Mouse (Mus musculus): ENCODE data around the gene Tmem246. TPM values are rescaled to one million over a fixed set of nuclear protein-coding genes. Genes with fewer than 3 reads are reported as not detected.

Gene Tmem246
- polyA plus RNA-seq, 1 experiment, result 62.3 TPM

GRCm38 (mm10) chr4:49604016-49604546, 6.4 kb upstream of the Tmem246 start:
- TF ChIP-seq POLR2A (IDR thresholded peaks at IDR 0.05; ENCODE audit: low read depth, low read length) (no peak), CTCF (IDR thresholded peaks at IDR 0.05; ENCODE audit: extremely low read depth, insufficient read length, insufficient replicate concordance, low read depth, low read length) (no peak)
- Histone ChIP-seq H3K27ac (ENCODE audit: insufficient read depth, low read depth, low read length) (no peak overlapping the region), H3K4me1 (ENCODE audit: control insufficient read depth, insufficient read depth, insufficient read length, low read length) (no peaks in the 10 kb centered on the region), H3K27me3 (ENCODE audit: control insufficient read depth, insufficient read depth, low read length) (no peaks in the 10 kb centered on the region), H3K36me3 (ENCODE audit: control insufficient read depth, insufficient read depth, low read length) (no peaks in the 10 kb centered on the region), H3K4me3 (ENCODE audit: low read depth, low read length) (no peak overlapping the region)
- 32% methylated on average over 1 of the region's 1 CpGs for WGBS

- no peak overlapping the region for H3K4me3 ChIP-seq (ENCODE audit: low read depth, low read length)
- TF ChIP-seq CTCF (IDR thresholded peaks at IDR 0.05; ENCODE audit: extremely low read depth, insufficient read length, insufficient replicate concordance, low read depth, low read length), result no peak
- TF ChIP-seq POLR2A (IDR thresholded peaks at IDR 0.05; ENCODE audit: low read depth, low read length), result no peak
- no peaks in the 10 kb centered on the region; the same call in 1 of the 2 replicates for H3K4me1 ChIP-seq (ENCODE audit: control insufficient read depth, insufficient read depth, insufficient read length, low read length)
- 94% methylated on average over 2 of the region's 2 CpGs for WGBS
- no peaks in the 10 kb centered on the region for H3K36me3 ChIP-seq (ENCODE audit: control insufficient read depth, insufficient read depth, low read length)
- no peaks in the 10 kb centered on the region for H3K27me3 ChIP-seq (ENCODE audit: control insufficient read depth, insufficient read depth, low read length)
- no peak overlapping the region for H3K27ac ChIP-seq (ENCODE audit: insufficient read depth, low read depth, low read length)
These were observed 5.5 kb upstream of the Tmem246 start for GRCm38 (mm10) chr4:49603161-49603560.

DNA sequence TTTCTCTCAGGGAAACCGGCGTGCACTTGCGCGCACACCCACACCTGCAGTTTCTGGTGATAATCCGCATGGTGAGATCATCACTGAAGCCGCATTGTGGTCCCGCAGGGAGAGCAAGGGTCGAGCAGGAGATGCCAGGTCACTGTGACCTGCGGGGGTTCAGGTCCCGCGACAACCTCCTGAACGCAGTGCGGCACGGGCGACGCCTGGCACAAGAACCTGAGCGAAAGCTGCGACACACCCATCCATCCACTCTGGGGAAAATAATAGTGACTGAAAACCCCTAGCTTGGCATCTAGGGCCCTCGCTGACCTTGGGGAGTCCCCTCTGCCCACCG, 862 bp downstream of the Tmem246 start:
- H3K36me3 ChIP-seq (ENCODE audit: control insufficient read depth, insufficient read depth, low read length), result no peaks in the 10 kb centered on the region
- WGBS, result under 1% methylated on average over 20 of the region's 20 CpGs
- peak overlapping the region; percentile 94 for H3K27ac ChIP-seq (ENCODE audit: insufficient read depth, low read depth, low read length)
- H3K4me1 ChIP-seq (ENCODE audit: control insufficient read depth, insufficient read depth, insufficient read length, low read length), result peaks cover 6% of the 10 kb centered on the region
- TF ChIP-seq CTCF (IDR thresholded peaks at IDR 0.05; ENCODE audit: extremely low read depth, insufficient read length, insufficient replicate concordance, low read depth, low read length) (no peak), POLR2A (IDR thresholded peaks at IDR 0.05; ENCODE audit: low read depth, low read length) (peak; percentile 12; the same call in 1 of the 2 replicates)
- peak overlapping the region; percentile 98 for H3K4me3 ChIP-seq (ENCODE audit: low read depth, low read length)
- no peaks in the 10 kb centered on the region for H3K27me3 ChIP-seq (ENCODE audit: control insufficient read depth, insufficient read depth, low read length)

GRCm38 (mm10) chr4:49590152-49590551, 7.5 kb downstream of the Tmem246 start:
- H3K4me1 ChIP-seq (ENCODE audit: control insufficient read depth, insufficient read depth, insufficient read length, low read length), result peaks cover 22% of the 10 kb centered on the region
- TF ChIP-seq POLR2A (IDR thresholded peaks at IDR 0.05; ENCODE audit: low read depth, low read length) (no peak), CTCF (IDR thresholded peaks at IDR 0.05; ENCODE audit: extremely low read depth, insufficient read length, insufficient replicate concordance, low read depth, low read length) (no peak)
- peak overlapping the region; percentile 90 for H3K27ac ChIP-seq (ENCODE audit: insufficient read depth, low read depth, low read length)
- H3K27me3 ChIP-seq (ENCODE audit: control insufficient read depth, insufficient read depth, low read length), result no peaks in the 10 kb centered on the region
- WGBS, result 24% methylated on average over 2 of the region's 2 CpGs
- peaks cover 15% of the 10 kb centered on the region; the same call in 1 of the 2 replicates for H3K36me3 ChIP-seq (ENCODE audit: control insufficient read depth, insufficient read depth, low read length)
- no peak overlapping the region for H3K4me3 ChIP-seq (ENCODE audit: low read depth, low read length)

DNA sequence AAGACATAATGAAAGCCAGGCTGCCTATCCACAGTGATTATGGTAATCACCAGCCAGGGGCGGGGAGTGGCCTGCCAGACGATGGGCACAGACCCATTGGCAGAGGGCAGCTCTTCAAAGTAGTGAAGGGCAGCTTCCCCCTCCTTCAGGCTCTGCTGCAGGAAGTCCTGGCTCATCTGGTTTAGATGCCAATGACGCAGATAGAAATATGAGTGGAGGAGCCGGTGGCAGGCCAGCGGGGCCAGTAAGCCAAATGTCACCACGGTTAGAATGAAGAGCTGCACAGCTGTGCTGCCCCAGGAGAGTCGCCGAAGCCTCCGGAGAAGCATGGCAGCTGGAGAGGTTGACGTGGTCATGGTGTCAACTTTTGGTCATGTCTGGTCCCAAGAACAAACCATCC, 10.9 kb downstream of the Tmem246 start:
- Histone ChIP-seq H3K27ac (ENCODE audit: insufficient read depth, low read depth, low read length) (no peak overlapping the region), H3K4me3 (ENCODE audit: low read depth, low read length) (no peak overlapping the region), H3K36me3 (ENCODE audit: control insufficient read depth, insufficient read depth, low read length) (peaks cover 15% of the 10 kb centered on the region; the same call in 1 of the 2 replicates), H3K4me1 (ENCODE audit: control insufficient read depth, insufficient read depth, insufficient read length, low read length) (peaks cover 20% of the 10 kb centered on the region), H3K27me3 (ENCODE audit: control insufficient read depth, insufficient read depth, low read length) (no peaks in the 10 kb centered on the region)
- no peak for TF ChIP-seq CTCF (IDR thresholded peaks at IDR 0.05; ENCODE audit: extremely low read depth, insufficient read length, insufficient replicate concordance, low read depth, low read length)
- 87% methylated on average over 10 of the region's 10 CpGs for WGBS

DNA sequence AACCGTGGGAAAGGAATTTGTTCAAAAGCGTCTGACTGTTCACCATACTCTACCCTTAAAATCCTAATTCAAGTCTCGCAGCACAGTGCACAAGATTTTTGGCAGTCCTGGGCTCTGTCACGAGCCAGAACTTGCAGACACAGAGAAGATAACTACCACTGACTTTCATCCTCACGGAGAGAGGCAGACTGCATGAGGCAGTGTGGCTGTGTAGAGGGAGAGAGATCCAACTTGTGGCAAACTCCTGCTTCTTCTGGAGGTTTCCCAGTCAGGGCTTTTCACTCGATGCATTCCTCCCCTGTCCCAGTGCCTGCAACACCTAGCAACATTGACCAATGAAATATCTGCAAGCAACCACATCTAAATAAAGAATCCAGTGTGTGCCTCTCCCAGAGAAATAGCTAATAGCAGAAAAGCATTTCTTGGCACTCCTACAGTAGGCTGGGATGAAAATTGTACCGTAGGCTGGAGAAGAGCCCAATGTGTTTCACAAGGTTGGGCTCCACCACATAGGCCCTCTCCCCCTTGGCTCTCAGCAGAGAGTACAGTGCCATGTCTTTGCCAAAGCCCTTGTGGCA, 12.1 kb downstream of the Tmem246 start:
- H3K27me3 ChIP-seq (ENCODE audit: control insufficient read depth, insufficient read depth, low read length), result no peaks in the 10 kb centered on the region
- H3K36me3 ChIP-seq (ENCODE audit: control insufficient read depth, insufficient read depth, low read length), result peaks cover 15% of the 10 kb centered on the region; the same call in 1 of the 2 replicates
- no peak overlapping the region for H3K27ac ChIP-seq (ENCODE audit: insufficient read depth, low read depth, low read length)
- 74% methylated on average over 7 of the region's 7 CpGs for WGBS
- no peak overlapping the region for H3K4me3 ChIP-seq (ENCODE audit: low read depth, low read length)
- peaks cover 15% of the 10 kb centered on the region for H3K4me1 ChIP-seq (ENCODE audit: control insufficient read depth, insufficient read depth, insufficient read length, low read length)
- TF ChIP-seq CTCF (IDR thresholded peaks at IDR 0.05; ENCODE audit: extremely low read depth, insufficient read length, insufficient replicate concordance, low read depth, low read length) (no peak), POLR2A (IDR thresholded peaks at IDR 0.05; ENCODE audit: low read depth, low read length) (no peak)

DNA sequence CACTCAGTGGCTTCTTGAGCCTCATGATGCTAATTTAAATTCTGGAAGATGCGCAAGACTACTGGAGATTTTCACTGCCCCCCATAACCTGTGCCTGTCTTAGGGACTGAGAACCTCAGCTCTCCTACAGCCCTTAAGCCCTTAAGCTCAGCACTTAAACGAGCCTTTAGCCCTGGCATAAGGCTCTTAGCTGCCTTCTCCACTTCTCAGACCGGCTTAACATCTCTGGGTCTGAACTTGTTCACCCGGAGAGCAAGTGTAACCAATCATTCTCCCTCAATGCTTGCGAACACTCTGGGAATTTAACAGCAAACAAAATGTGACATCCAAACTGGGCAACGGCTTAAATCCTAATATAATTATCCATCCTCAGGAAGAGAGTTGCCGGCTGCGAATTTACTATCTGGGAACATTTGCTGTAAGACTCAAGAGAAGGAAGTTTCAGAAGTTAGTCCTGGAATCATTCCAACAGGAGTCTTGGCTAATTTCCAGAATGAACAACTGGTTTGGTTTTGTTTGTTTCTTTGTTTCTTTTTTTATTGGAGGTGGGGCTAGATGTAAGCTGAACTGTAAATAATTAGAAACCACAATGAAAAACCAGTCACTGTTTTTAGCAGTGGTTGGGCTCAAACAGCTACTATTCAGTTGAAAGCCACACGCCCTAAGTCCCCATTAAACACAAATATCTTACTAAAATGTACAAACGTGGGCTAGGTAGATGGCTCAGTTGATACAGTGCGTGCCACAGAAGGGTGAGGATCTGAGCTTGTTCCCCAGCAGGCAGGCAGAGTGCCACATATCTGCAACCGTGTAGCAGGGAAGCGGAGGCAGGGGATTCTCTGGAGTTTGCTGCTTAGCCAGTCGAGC, 13.5 kb downstream of the Tmem246 start:
- Histone ChIP-seq H3K27me3 (ENCODE audit: control insufficient read depth, insufficient read depth, low read length) (no peaks in the 10 kb centered on the region), H3K4me3 (ENCODE audit: low read depth, low read length) (no peak overlapping the region), H3K36me3 (ENCODE audit: control insufficient read depth, insufficient read depth, low read length) (peaks cover 15% of the 10 kb centered on the region; the same call in 1 of the 2 replicates), H3K4me1 (ENCODE audit: control insufficient read depth, insufficient read depth, insufficient read length, low read length) (peaks cover 4% of the 10 kb centered on the region), H3K27ac (ENCODE audit: insufficient read depth, low read depth, low read length) (peak overlapping the region; percentile 57)
- WGBS, result 16% methylated on average over 14 of the region's 14 CpGs
- no peak for TF ChIP-seq POLR2A (IDR thresholded peaks at IDR 0.05; ENCODE audit: low read depth, low read length)
- TF ChIP-seq CTCF (IDR thresholded peaks at IDR 0.05; ENCODE audit: extremely low read depth, insufficient read length, insufficient replicate concordance, low read depth, low read length), result no peak

All from small intestine, adult 2 months (tissue).